Mouse (Mus musculus) testis, postnatal 14 days (tissue): ENCODE measurements around the gene Sgms2.

Source experiments
- DNase-seq: peaks from one replicate; pipeline ENCODE4 v3.0.0; 2021; ENCODE audit warnings: low spot score

Sgms2 gene

GRCm38 (mm10) chr3:131307811-131308210, 183.4 kb downstream of the Sgms2 start:
- no peak for DNase-seq

- no peak for DNase-seq
Observed at GRCm38 (mm10) chr3:131306255-131306654, 185.0 kb downstream of the Sgms2 start.

- DNase-seq, result no peak
Observed at GRCm38 (mm10) chr3:131303320-131303714, 187.9 kb downstream of the Sgms2 start.

GRCm38 (mm10) chr3:131302452-131303319, 188.5 kb downstream of the Sgms2 start, which contains the start of gene Cyp2u1:
TSS of gene Cyp2u1 (minus strand) at chr3:131303227.
- peak; percentile 86 for DNase-seq

GRCm38 (mm10) chr3:131299908-131300307, 191.3 kb downstream of the Sgms2 start:
- DNase-seq, result no peak

GRCm38 (mm10) chr3:131299078-131299477, 192.1 kb downstream of the Sgms2 start:
- DNase-seq, result no peak

GRCm38 (mm10) chr3:131296893-131297292, 194.3 kb downstream of the Sgms2 start:
- no peak for DNase-seq

GRCm38 (mm10) chr3:131295513-131296200, 195.6 kb downstream of the Sgms2 start:
- DNase-seq, result no peak

GRCm38 (mm10) chr3:131294503-131294902, 196.7 kb downstream of the Sgms2 start:
- DNase-seq, result no peak

- DNase-seq, result no peak
Observed at GRCm38 (mm10) chr3:131292959-131293358, 198.3 kb downstream of the Sgms2 start.

GRCm38 (mm10) chr3:131292349-131292748, 198.9 kb downstream of the Sgms2 start:
- no peak for DNase-seq

- DNase-seq, result no peak
Observed at GRCm38 (mm10) chr3:131291890-131292289, 199.3 kb downstream of the Sgms2 start.

GRCm38 (mm10) chr3:131274151-131274550, 217.1 kb downstream of the Sgms2 start:
- DNase-seq, result no peak

- DNase-seq, result no peak
Observed at GRCm38 (mm10) chr3:131272374-131273100, 218.7 kb downstream of the Sgms2 start.

- DNase-seq, result peak; percentile 81
Observed at GRCm38 (mm10) chr3:131271559-131272373, 219.4 kb downstream of the Sgms2 start, which contains the start of gene Hadh. TSS of gene Hadh (minus strand) at chr3:131272101.

- DNase-seq, result peak; percentile 72
Observed at GRCm38 (mm10) chr3:131271157-131271556, 220.1 kb downstream of the Sgms2 start.

GRCm38 (mm10) chr3:131270381-131270780, 220.8 kb downstream of the Sgms2 start:
- peak; percentile 35 for DNase-seq
